Comparison of ENCODE assay signal across 1 mouse cellular context in genomic region chr4:44965175-44965574, GRCm38 (mm10).
TF ChIP-seq lines count a peak whose summit lies in the region.

No protein-coding gene starts in this region.

TF ChIP-seq in CH12.LX, 34 proteins besides CTCF, POLR2A, EP300 and RAD21 (continued from another document):
- TF ChIP-seq SMC3 (IDR thresholded peaks at IDR 0.05; ENCODE audit: low read depth, low read length) (no peak), TBP (conservative IDR thresholded peaks at IDR 0.05; ENCODE audit: low read depth, low read length) (no peak), MEF2A (IDR thresholded peaks at IDR 0.05; ENCODE audit: borderline replicate concordance, low read depth, low read length) (peak; percentile 83), POLR2AphosphoS2 (IDR thresholded peaks at IDR 0.05; ENCODE audit: low read depth, low read length) (no peak), MAZ (IDR thresholded peaks at IDR 0.05; ENCODE audit: low read depth, low read length) (no peak; the same call in 1 of the 2 replicates), KAT2A (IDR thresholded peaks at IDR 0.05; ENCODE audit: insufficient replicate concordance, low read length) (0 out of 2 replicates have a peak, but pooled peaks have one; percentile 23)
